Mouse (Mus musculus): ENCODE measurements around the gene Vmn2r83. TPM values are rescaled to one million over a fixed set of nuclear protein-coding genes. Genes with fewer than 3 reads are reported as not detected.

Vmn2r83 gene
- polyA plus RNA-seq, 1 experiment from 2014 or later, result not detected

DNA sequence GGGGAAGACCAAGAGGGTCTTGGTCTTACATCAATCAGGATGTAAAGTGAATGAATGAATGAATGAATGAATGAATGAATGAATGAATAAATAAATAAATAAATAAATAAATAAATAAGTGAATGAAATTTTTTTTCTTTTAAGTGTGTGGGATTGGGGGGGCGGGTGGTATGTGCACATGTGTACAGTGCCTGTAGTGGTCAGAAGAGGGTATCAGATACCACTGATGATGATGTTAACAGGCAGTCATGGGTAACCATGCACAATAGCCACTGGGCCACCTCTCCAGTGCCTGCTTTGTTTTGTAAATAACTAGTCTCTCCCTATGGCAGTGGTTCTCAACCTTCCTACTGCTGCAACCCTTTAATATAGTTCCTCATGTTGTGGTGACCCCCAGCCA is 55.9 kb downstream of the Vmn2r83 start:
- H3K9ac ChIP-seq (ENCODE audit: low read length), result no peak overlapping the region
- H3K27me3 ChIP-seq (ENCODE audit: control insufficient read depth, insufficient read depth, low read length), result no peaks in the 10 kb centered on the region
- no peak for TF ChIP-seq EP300 (optimal IDR thresholded peaks at IDR 0.05)
- no peak for TF ChIP-seq CTCF (IDR thresholded peaks at IDR 0.05; ENCODE audit: low read depth)
- H3K4me2 ChIP-seq (replicated peaks; ENCODE audit: low read depth), result no peak overlapping the region
- DNase-seq (ENCODE audit: low spot score), result no peak
- WGBS, result 88% methylated on average over 1 of the region's 1 CpGs
- H3K4me1 ChIP-seq (replicated peaks; ENCODE audit: control insufficient read depth, insufficient read depth), result no peaks in the 10 kb centered on the region
- H3K27ac ChIP-seq (replicated peaks), result no peak overlapping the region
- H3K9me3 ChIP-seq (ENCODE audit: control insufficient read depth, low read length), result no peaks in the 10 kb centered on the region
- H3K4me3 ChIP-seq (ENCODE audit: low read depth, low read length), result no peak overlapping the region
- no peaks in the 10 kb centered on the region for H3K36me3 ChIP-seq (ENCODE audit: control insufficient read depth, insufficient read depth, low read length)
- no peak for ATAC-seq (ENCODE audit: low FRiP score, low TSS enrichment)

DNA sequence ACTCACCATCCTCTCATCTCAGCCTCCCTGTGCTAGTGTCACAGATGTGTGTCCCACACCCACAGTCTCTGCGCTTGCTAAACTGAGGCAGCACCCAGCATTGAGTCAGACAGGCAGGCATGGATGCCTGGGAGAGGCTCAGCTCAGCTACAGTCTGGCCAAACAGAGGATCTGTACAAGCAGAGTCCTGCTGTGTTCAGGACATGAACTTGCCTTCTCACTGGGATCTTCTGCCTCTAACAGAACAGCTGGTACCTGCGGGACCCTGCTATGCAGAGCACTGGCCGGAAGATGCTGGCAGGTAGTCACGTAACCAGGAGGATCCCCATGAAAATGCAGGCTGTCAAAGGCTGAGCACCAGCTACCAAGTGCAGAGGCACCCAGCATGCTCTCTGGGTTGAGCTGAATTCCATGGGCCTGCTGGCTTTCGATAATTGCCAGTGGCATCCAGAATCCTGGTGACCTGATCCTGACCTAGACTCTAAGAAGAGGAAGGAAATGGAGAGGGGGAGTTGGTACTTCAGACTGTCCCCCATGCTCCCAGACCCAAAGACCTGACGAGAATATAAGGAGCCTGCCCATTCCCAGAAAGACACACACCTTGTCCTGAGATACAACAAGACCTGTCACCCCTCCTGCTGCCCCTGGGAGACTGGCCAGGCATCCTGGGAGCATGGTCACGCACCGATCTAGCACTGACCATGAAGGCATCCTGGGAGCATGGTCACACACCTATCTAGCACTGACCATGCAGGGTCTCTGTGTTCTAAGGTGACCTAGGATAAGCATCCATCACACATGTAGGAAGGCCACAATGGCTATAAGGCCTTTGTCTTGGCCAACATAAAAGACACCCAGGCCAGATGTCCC is 57.2 kb downstream of the Vmn2r83 start:
- WGBS, result 87% methylated on average over 8 of the region's 8 CpGs
- Histone ChIP-seq H3K4me3 (ENCODE audit: low read depth, low read length) (no peak overlapping the region), H3K4me2 (replicated peaks; ENCODE audit: low read depth) (no peak overlapping the region), H3K36me3 (ENCODE audit: control insufficient read depth, insufficient read depth, low read length) (no peaks in the 10 kb centered on the region), H3K9me3 (ENCODE audit: control insufficient read depth, low read length) (no peaks in the 10 kb centered on the region), H3K4me1 (replicated peaks; ENCODE audit: control insufficient read depth, insufficient read depth) (no peaks in the 10 kb centered on the region), H3K9ac (ENCODE audit: low read length) (no peak overlapping the region), H3K27me3 (ENCODE audit: control insufficient read depth, insufficient read depth, low read length) (no peaks in the 10 kb centered on the region), H3K27ac (replicated peaks) (no peak overlapping the region)
- peak; percentile 12 for DNase-seq (ENCODE audit: low spot score)
- ATAC-seq (ENCODE audit: low FRiP score, low TSS enrichment), result no peak
- TF ChIP-seq EP300 (optimal IDR thresholded peaks at IDR 0.05) (no peak), CTCF (IDR thresholded peaks at IDR 0.05; ENCODE audit: low read depth) (no peak)

DNA sequence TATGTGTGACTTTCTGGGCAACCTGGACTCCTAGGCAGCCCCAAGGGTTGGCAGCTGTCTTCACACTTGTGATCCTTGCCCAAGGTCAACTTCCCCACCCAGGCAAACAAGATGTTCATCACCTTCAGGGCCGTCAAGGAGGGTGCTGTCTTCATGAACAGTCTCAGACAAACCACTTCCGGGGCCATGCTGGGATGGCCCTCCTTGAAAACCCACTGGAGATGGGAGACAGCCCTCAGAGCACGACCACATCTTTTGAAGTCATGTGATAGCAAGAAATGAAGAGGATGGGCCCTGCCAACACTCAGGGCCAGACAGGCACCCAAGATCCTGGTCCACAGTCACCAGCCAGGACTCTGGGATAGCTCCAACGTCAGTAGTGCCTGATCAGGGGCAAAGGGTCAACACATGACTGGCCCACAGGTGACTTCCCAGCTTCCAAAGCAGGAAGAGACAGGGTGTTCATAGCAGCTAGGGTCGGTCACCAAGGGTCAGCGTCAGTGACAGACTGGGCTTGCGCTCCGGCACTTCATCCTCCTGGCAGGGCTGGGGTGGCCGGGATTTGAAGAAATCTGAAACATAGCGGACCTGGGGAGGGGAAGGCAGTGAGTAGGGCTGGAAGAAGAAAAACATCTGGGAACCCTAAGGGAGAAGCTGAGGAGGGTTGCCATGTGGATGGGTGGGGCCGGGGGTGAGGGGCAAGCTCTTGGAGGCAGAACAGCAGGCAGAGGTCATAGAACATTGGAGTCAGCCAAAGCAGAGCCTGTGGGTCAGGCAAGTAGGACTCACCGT is 58.3 kb downstream of the Vmn2r83 start:
- no peak for ATAC-seq (ENCODE audit: low FRiP score, low TSS enrichment)
- WGBS, result 87% methylated on average over 12 of the region's 12 CpGs

DNA sequence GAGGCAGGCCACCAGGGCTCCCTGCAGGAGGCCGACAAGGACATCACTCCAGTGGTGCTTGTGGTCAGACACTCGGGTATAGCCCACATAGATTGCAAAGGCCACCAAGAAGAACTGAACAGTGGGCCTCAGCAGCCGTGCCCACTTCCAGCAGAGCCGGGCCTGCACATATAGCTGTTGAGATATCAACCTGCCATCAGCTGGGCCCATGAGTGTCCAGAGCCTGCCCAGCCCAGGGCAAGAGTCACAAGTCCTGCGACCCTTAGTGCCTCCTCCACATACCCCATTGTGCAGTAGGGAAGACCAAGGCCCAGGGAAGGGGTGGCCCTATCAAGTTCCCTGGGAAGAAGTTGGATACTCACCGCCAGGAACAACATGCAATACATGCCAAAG is 58.9 kb downstream of the Vmn2r83 start:
- H3K9me3 ChIP-seq (ENCODE audit: control insufficient read depth, low read length), result no peaks in the 10 kb centered on the region
- DNase-seq (ENCODE audit: low spot score) (peak; percentile 12), ATAC-seq (ENCODE audit: low FRiP score, low TSS enrichment) (no peak)
- H3K4me1 ChIP-seq (replicated peaks; ENCODE audit: control insufficient read depth, insufficient read depth), result no peaks in the 10 kb centered on the region
- no peaks in the 10 kb centered on the region for H3K27me3 ChIP-seq (ENCODE audit: control insufficient read depth, insufficient read depth, low read length)
- no peak overlapping the region for H3K4me2 ChIP-seq (replicated peaks; ENCODE audit: low read depth)
- no peak overlapping the region for H3K27ac ChIP-seq (replicated peaks)
- TF ChIP-seq CTCF (IDR thresholded peaks at IDR 0.05; ENCODE audit: low read depth) (no peak), EP300 (optimal IDR thresholded peaks at IDR 0.05) (no peak)
- H3K9ac ChIP-seq (ENCODE audit: low read length), result no peak overlapping the region
- no peak overlapping the region for H3K4me3 ChIP-seq (ENCODE audit: low read depth, low read length)
- H3K36me3 ChIP-seq (ENCODE audit: control insufficient read depth, insufficient read depth, low read length), result no peaks in the 10 kb centered on the region
- WGBS, result 83% methylated on average over 6 of the region's 6 CpGs

More for the DNA sequence above, 58.3 kb downstream of the Vmn2r83 start:
- H3K36me3 ChIP-seq (ENCODE audit: control insufficient read depth, insufficient read depth, low read length), result no peaks in the 10 kb centered on the region
- H3K9me3 ChIP-seq (ENCODE audit: control insufficient read depth, low read length), result no peaks in the 10 kb centered on the region
- H3K27me3 ChIP-seq (ENCODE audit: control insufficient read depth, insufficient read depth, low read length), result no peaks in the 10 kb centered on the region
- H3K9ac ChIP-seq (ENCODE audit: low read length), result no peak overlapping the region
- TF ChIP-seq CTCF (IDR thresholded peaks at IDR 0.05; ENCODE audit: low read depth) (no peak), EP300 (optimal IDR thresholded peaks at IDR 0.05) (no peak)
- DNase-seq (ENCODE audit: low spot score), result peak; percentile 12
- H3K4me2 ChIP-seq (replicated peaks; ENCODE audit: low read depth), result no peak overlapping the region
- no peak overlapping the region for H3K4me3 ChIP-seq (ENCODE audit: low read depth, low read length)
- no peaks in the 10 kb centered on the region for H3K4me1 ChIP-seq (replicated peaks; ENCODE audit: control insufficient read depth, insufficient read depth)
- no peak overlapping the region for H3K27ac ChIP-seq (replicated peaks)

DNA sequence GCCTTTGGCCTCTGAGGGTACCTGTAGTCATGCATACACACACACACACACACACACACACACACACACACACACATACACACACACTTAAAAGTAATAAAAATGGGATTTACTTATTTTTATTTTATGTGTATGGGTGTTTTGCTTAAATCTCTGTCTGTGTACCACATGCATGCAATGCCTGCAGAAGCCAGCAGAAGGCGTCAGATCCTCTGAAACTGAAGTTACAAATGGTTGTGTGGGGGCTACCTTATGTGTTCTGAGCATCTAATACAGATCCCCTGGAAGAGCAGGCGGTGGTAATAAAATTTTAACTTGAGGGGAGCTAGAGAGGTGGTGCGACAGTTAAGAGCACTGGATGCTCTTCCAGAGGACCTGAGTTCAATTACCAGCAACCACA is 59.5 kb downstream of the Vmn2r83 start:
- H3K4me2 ChIP-seq (replicated peaks; ENCODE audit: low read depth), result no peak overlapping the region
- H3K27ac ChIP-seq (replicated peaks), result no peak overlapping the region
- DNase-seq (ENCODE audit: low spot score), result peak; percentile 17
- 84% methylated on average over 3 of the region's 3 CpGs for WGBS
- no peaks in the 10 kb centered on the region for H3K9me3 ChIP-seq (ENCODE audit: control insufficient read depth, low read length)
- no peaks in the 10 kb centered on the region for H3K27me3 ChIP-seq (ENCODE audit: control insufficient read depth, insufficient read depth, low read length)
- no peak overlapping the region for H3K9ac ChIP-seq (ENCODE audit: low read length)
- H3K4me3 ChIP-seq (ENCODE audit: low read depth, low read length), result no peak overlapping the region
- no peaks in the 10 kb centered on the region for H3K36me3 ChIP-seq (ENCODE audit: control insufficient read depth, insufficient read depth, low read length)
- no peak for ATAC-seq (ENCODE audit: low FRiP score, low TSS enrichment)
- no peaks in the 10 kb centered on the region for H3K4me1 ChIP-seq (replicated peaks; ENCODE audit: control insufficient read depth, insufficient read depth)
- peak; percentile 48 for TF ChIP-seq CTCF (IDR thresholded peaks at IDR 0.05; ENCODE audit: low read depth)
- TF ChIP-seq EP300 (optimal IDR thresholded peaks at IDR 0.05), result no peak

DNA sequence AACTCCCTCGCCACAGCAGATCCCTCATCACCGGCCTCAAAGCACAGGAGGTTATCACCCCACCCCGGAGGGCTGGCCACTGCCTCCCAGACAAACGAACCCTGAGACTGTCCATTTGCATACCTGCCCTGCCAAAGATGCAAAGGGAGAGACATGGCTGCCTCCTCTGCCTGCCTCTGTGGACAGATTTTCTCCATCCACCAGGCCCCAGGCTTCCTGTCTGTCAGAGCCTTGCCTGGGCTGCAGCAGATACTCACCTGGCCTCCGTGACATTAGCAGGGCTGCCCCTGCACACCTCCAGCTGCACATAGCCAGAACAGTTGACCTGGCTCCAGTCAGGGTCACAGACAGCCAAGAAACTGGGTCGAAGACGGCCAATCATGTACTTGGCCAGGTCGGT is 61.7 kb downstream of the Vmn2r83 start:
- DNase-seq (ENCODE audit: low spot score) (peak; percentile 12), ATAC-seq (ENCODE audit: low FRiP score, low TSS enrichment) (no peak)
- TF ChIP-seq EP300 (optimal IDR thresholded peaks at IDR 0.05) (no peak), CTCF (IDR thresholded peaks at IDR 0.05; ENCODE audit: low read depth) (no peak)
- Histone ChIP-seq H3K4me1 (replicated peaks; ENCODE audit: control insufficient read depth, insufficient read depth) (no peaks in the 10 kb centered on the region), H3K9me3 (ENCODE audit: control insufficient read depth, low read length) (no peaks in the 10 kb centered on the region), H3K27ac (replicated peaks) (no peak overlapping the region), H3K4me3 (ENCODE audit: low read depth, low read length) (no peak overlapping the region), H3K36me3 (ENCODE audit: control insufficient read depth, insufficient read depth, low read length) (no peaks in the 10 kb centered on the region), H3K4me2 (replicated peaks; ENCODE audit: low read depth) (no peak overlapping the region), H3K27me3 (ENCODE audit: control insufficient read depth, insufficient read depth, low read length) (no peaks in the 10 kb centered on the region), H3K9ac (ENCODE audit: low read length) (no peak overlapping the region)
- 67% methylated on average over 8 of the region's 8 CpGs for WGBS
